Mouse (Mus musculus) midbrain, postnatal 0 days (tissue): ENCODE measurements around the gene Ucp2. TPM values are rescaled to one million over a fixed set of nuclear protein-coding genes. Genes with fewer than 3 reads are reported as not detected.

Source experiments
- ATAC-seq: fragments of 200-750 bp; cut with Nextera tagmentation; 2 replicates; pipeline ENCODE4 v1.8.0; 2017; ENCODE audit warnings: moderate number of reproducible peaks, mild to moderate bottlenecking, moderate TSS enrichment, moderate library complexity; ENCODE audit not compliant: low FRiP score
- DNase-seq: peaks from one replicate; pipeline ENCODE4 v3.0.0-alpha.2; 2015; ENCODE audit warnings: low spot score
- H3K27ac ChIP-seq: fragments of 300-500 bp; sonication (generic); 2 replicates; pipeline ENCODE4 v1.5.1; 2014; ENCODE audit warnings: low read depth, mild to moderate bottlenecking, low read length, mixed read lengths
- H3K27me3 ChIP-seq: fragments of 300-500 bp; sonication (generic); 2 replicates; pipeline ENCODE4 v1.6.1; 2014; ENCODE audit warnings: low read length, control low read depth, mixed read lengths; ENCODE audit not compliant: insufficient read depth
- H3K36me3 ChIP-seq: fragments of 300-500 bp; sonication (generic); 2 replicates; pipeline ENCODE4 v1.6.1; 2014; ENCODE audit warnings: low read length, control low read depth, mixed read lengths; ENCODE audit not compliant: insufficient read depth
- H3K4me1 ChIP-seq: fragments of 300-500 bp; sonication (generic); 2 replicates; pipeline ENCODE4 v1.6.1; 2014; ENCODE audit warnings: mild to moderate bottlenecking, control low read depth, antibody characterized with exemption, low read length, mixed read lengths; ENCODE audit not compliant: insufficient read depth
- H3K4me2 ChIP-seq: fragments of 300-500 bp; sonication (generic); 2 replicates; pipeline ENCODE4 v1.6.1; 2014; ENCODE audit warnings: low read depth, mild to moderate bottlenecking, low read length, mixed read lengths; ENCODE audit not compliant: poor library complexity, severe bottlenecking
- H3K4me3 ChIP-seq: fragments of 300-500 bp; sonication (generic); 2 replicates; pipeline ENCODE4 v1.5.1; 2014; ENCODE audit warnings: low read depth, mild to moderate bottlenecking, low read length, moderate library complexity
- H3K9ac ChIP-seq: fragments of 300-500 bp; sonication (generic); replicated peaks from 2 replicates; pipeline ENCODE4 v1.6.1; 2014; ENCODE audit warnings: mild to moderate bottlenecking, low read length, moderate library complexity, mixed read lengths; ENCODE audit not compliant: poor library complexity, severe bottlenecking
- H3K9me3 ChIP-seq: fragments of 300-500 bp; sonication (generic); 2 replicates; pipeline ENCODE4 v1.6.1; 2016; ENCODE audit warnings: low read length, control low read depth
- CTCF ChIP-seq: IDR thresholded peaks from 2 replicates; pipeline ENCODE4 v1.5.1; 2016; ENCODE audit warnings: antibody characterized with exemption, mild to moderate bottlenecking
- WGBS: fragments of 180-500 bp; shearing (Covaris S2); extraction: QIAGEN DNeasy Blood & Tissue Kit; methylation state at CpG from one replicate; pipeline ENCODE4 v1.1.7; 2014; 5-methylcytosine and 5-hydroxymethylcytosine counted together
- polyA plus RNA-seq: library from polyadenylated mRNA; unstranded; fragments of >200 nt; fragmentation: Nextera tagmentation; extraction: Ambion mirVana; gene quantifications from 2 replicates; pipeline ENCODE4 v1.2.1, GENCODE M21; 2015
- total RNA-seq: library from RNA; depleted of rRNA; stranded (reverse); fragments of >200 nt; gene quantifications from 2 replicates; pipeline ENCODE4 v1.2.3, GENCODE M21; 2014

The Ucp2 gene
- total and polyA plus RNA-seq, 2 experiments from 2014 or later = 99.9 to 118 TPM

DNA sequence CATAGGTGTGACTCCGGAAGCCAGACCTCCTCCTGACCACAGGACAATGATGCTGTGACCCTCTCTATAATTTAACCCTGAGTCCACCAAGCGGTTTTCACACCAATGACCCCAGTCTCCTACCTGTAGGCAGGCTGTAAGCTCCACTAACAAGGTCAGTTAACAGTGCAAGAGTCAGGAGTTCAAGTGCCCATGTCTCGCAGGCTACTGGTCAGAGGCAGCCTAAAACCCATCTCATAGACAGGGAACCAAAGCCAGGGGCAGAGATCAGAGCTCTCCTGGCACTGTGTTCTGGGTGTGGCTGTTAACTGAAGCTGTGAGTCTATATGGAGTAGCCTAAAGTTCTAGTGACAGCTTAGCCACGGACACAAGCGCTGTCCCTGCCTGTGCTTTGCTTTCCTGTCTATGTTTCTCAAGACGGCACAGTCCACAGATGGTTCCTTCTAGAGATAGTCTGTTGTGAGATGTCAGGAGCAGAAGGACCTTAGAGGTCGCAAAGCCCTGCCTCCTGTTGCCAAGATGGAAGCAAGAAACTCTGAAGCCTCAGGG, 9.3 kb downstream of the Ucp2 start:
- no peak for TF ChIP-seq CTCF
- DNase-seq = no peak
- Histone ChIP-seq H3K27ac (no peak overlapping the region), H3K4me3 (no peak overlapping the region), H3K4me2 (no peak overlapping the region), H3K9ac (no peak overlapping the region), H3K27me3 (no peaks in the 10 kb centered on the region), H3K9me3 (no peaks in the 10 kb centered on the region), H3K36me3 (0 out of 2 replicates have a peak, but pooled peaks cover 3% of the 10 kb centered on the region), H3K4me1 (no peaks in the 10 kb centered on the region)
- WGBS = 86% methylated on average over 7 of the region's 7 CpGs
- no peak for ATAC-seq

DNA sequence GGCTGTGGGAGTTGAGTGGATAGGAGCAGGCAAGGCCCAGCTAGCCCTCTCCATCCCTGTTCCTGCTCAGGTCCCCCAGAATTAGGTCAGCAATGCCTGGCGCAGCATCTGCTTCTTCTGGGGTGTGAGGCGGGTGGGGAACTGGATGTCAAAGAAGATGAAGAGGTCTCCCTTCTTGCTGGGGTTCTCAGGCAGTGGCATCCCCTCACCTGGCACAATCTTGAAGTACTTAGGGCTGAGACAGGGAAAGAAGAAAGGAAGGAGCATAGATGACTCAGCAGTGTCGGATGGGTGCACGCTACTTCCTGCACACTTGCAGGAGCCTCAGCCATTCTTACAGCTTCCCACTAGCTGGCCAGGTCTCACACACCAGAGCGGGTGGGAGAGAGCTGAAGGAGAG, 9.9 kb downstream of the Ucp2 start:
- no peak overlapping the region for H3K9ac ChIP-seq
- no peak overlapping the region for H3K4me3 ChIP-seq
- H3K9me3 ChIP-seq = no peaks in the 10 kb centered on the region
- no peak overlapping the region for H3K27ac ChIP-seq
- 94% methylated on average over 5 of the region's 5 CpGs for whole genome bisulfite sequencing
- H3K4me2 ChIP-seq = no peak overlapping the region
- H3K36me3 ChIP-seq = no peaks in the 10 kb centered on the region
- H3K4me1 ChIP-seq = no peaks in the 10 kb centered on the region
- no peaks in the 10 kb centered on the region for H3K27me3 ChIP-seq
- no peak for TF ChIP-seq CTCF
- ATAC-seq (no peak), DNase-seq (no peak)

DNA sequence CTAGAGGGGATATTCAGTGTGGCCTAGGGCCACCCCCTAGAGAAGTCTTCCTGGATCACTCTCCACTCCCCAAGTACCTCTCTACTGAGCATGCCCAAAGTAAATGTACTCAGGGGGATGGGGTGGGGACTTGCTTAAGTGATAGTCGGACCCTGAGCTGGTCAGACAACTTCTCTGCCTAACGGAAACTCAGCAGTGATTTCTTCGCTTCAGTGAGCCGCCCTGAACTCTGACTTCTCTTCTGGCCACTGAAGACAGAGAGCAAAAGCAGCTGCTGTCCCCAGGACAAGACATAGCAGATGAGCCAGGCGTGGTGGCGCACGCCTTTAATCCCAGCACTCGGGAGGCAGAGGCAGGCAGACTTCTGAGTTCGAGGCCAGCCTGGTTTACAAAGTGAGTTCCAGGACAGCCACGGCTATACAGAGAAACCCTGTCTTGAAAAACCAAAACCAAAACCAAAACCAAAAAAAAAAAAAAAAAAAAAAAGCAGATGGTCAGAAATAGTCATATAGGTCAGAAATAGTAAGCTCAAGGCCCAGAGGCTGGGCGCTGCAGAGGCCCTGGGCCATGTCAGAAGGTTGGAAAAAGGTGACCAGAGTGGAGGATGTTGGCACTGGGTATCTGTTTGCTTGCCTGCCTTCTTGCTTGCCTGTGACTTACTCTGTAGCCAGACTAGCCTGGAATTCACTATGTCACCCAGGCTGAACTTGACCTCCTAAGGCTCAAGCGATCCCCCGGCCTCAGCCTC, 11.8 kb downstream of the Ucp2 start:
- no peak for ATAC-seq
- no peaks in the 10 kb centered on the region for H3K36me3 ChIP-seq

DNA sequence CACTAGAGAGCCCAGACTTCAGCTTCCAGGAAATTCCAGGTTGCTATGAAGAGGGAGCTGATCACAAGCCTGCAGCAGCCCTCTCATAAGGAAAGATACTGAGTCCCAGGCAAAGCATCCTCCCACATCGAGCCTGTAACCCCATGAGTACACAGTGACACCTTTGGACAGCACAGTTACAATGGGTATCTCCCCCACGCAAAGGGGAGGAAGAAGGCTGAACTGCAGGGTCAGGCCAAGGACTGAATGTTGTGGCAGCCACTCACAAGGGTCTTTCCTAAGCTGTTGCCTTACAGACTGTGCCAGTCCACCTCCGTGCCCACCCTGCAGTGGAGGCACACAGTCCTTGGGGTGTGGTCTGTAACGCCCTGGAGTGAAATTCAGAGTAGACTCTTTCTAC, 13.4 kb downstream of the Ucp2 start:
- WGBS = 77% methylated on average over 4 of the region's 4 CpGs
- DNase-seq = no peak
- ATAC-seq = no peak

More for the DNA sequence above, 11.8 kb downstream of the Ucp2 start:
- TF ChIP-seq CTCF = no peak
- Histone ChIP-seq H3K27me3 (no peaks in the 10 kb centered on the region), H3K4me1 (no peaks in the 10 kb centered on the region), H3K9ac (no peak overlapping the region), H3K4me3 (no peak overlapping the region), H3K27ac (no peak overlapping the region), H3K9me3 (no peaks in the 10 kb centered on the region), H3K4me2 (no peak overlapping the region)
- no peak for DNase-seq
- 86% methylated on average over 13 of the region's 13 CpGs for WGBS

DNA sequence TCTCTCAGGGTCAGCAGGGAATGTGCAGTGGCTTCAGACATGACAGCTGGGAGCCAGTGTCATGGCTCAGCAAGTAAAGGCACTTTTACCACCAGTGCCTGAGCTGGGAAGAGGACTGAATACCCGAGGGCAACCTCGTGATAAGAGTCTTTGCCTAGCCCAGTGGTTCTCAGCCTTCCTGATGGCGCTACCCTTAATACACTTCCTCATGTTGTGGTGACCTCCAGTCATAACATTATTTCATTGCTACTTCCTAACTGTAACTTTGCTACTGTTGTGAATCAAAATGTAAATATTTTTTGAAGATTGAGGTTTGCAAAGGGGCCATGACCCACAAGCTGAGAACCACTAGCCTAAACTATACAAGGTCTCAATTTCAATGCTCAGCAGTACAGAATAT, 15.5 kb downstream of the Ucp2 start:
- no peak for TF ChIP-seq CTCF
- DNase-seq (no peak), ATAC-seq (no peak)
- Histone ChIP-seq H3K4me3 (no peak overlapping the region), H3K36me3 (no peaks in the 10 kb centered on the region), H3K27ac (no peak overlapping the region), H3K4me1 (no peaks in the 10 kb centered on the region), H3K9ac (no peak overlapping the region), H3K9me3 (no peaks in the 10 kb centered on the region), H3K4me2 (no peak overlapping the region), H3K27me3 (no peaks in the 10 kb centered on the region)
- WGBS = 78% methylated on average over 3 of the region's 3 CpGs

More for the DNA sequence above, 13.4 kb downstream of the Ucp2 start:
- H3K4me3 ChIP-seq = no peak overlapping the region
- H3K27me3 ChIP-seq = no peaks in the 10 kb centered on the region
- no peaks in the 10 kb centered on the region for H3K36me3 ChIP-seq
- no peak overlapping the region for H3K9ac ChIP-seq
- no peaks in the 10 kb centered on the region for H3K9me3 ChIP-seq
- no peak overlapping the region for H3K27ac ChIP-seq
- TF ChIP-seq CTCF = no peak
- H3K4me1 ChIP-seq = no peaks in the 10 kb centered on the region
- H3K4me2 ChIP-seq = no peak overlapping the region

DNA sequence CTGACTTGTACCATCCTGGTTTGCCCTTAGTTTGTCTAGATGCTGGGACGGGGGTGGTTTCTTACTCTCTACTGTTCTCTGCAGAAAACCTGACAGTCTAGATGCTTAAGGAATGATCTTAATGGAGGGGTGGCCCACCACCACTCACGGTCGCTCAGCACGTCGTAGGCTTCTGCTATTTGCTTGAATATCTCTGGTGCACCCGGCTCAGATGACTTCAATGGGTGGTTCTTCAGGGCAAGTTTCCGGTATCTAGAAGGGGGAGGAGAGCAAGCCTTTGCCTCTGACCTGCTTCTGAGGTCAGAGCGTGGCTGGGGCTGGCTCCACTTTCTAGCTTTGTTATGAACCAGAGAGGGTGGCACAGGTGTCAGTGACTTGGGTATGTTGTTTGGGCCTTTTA, 18.5 kb downstream of the Ucp2 start:
- no peaks in the 10 kb centered on the region for H3K36me3 ChIP-seq
- no peak overlapping the region for H3K4me2 ChIP-seq
- H3K27ac ChIP-seq = no peak overlapping the region
- H3K9me3 ChIP-seq = no peaks in the 10 kb centered on the region
- WGBS = 87% methylated on average over 8 of the region's 8 CpGs
- no peak overlapping the region for H3K4me3 ChIP-seq
- no peaks in the 10 kb centered on the region for H3K27me3 ChIP-seq
- ATAC-seq (no peak), DNase-seq (no peak)
- TF ChIP-seq CTCF = no peak
- no peak overlapping the region for H3K9ac ChIP-seq
- H3K4me1 ChIP-seq = no peaks in the 10 kb centered on the region
